Mouse (Mus musculus) lung, adult 2 months (tissue): ENCODE measurements around the gene Parp2. TPM values are rescaled to one million over a fixed set of nuclear protein-coding genes. Genes with fewer than 3 reads are reported as not detected.

ENCODE experiments used
- DNase-seq: peaks from one replicate; pipeline ENCODE4 v3.0.0; 2022
- H3K4me1 ChIP-seq: fragments of 200-500 bp; 2 replicates; pipeline ENCODE4 v1.6.1; 2011; ENCODE audit warnings: low read length; ENCODE audit not compliant: control insufficient read depth, insufficient read depth
- H3K4me3 ChIP-seq: fragments of 200-500 bp; replicated peaks from 2 replicates; pipeline ENCODE3; 2011; ENCODE audit warnings: low read depth, mild to moderate bottlenecking, control low read depth, low read length; ENCODE audit errors: extremely low read depth
- CTCF ChIP-seq: fragments of 200-500 bp; IDR thresholded peaks from 2 replicates; pipeline ENCODE4 v1.5.1; 2011; ENCODE audit warnings: mild to moderate bottlenecking, low read length, control low read depth; ENCODE audit not compliant: insufficient read depth
- POLR2A ChIP-seq: fragments of 200-500 bp; IDR thresholded peaks from 2 replicates; pipeline ENCODE4 v1.6.1; 2011; ENCODE audit warnings: low read depth, mild to moderate bottlenecking, control low read depth, low read length, borderline replicate concordance; ENCODE audit errors: extremely low read depth
- WGBS: fragments of 180-500 bp; shearing (Covaris S2); methylation state at CpG from one replicate; pipeline ENCODE4 v1.1.7; 2018; 5-methylcytosine and 5-hydroxymethylcytosine counted together
- polyA plus RNA-seq: library from polyadenylated mRNA; depleted of rRNA; stranded (reverse); fragments of >200 nt; gene quantifications from 2 replicates; pipeline ENCODE4 v1.2.3, GENCODE M21; 2012; rRNA removed

The Parp2 gene
- 9.6 and 17.4 TPM in 2 replicates for polyA plus RNA-seq

- no peaks in the 10 kb centered on the region; the same call in none of the 2 replicates for H3K4me1 ChIP-seq
- WGBS: under 1% methylated on average over 42 of the region's 42 CpGs
- H3K4me3 ChIP-seq: peak within 1 kb of the TSS; percentile 66
- no peak for TF ChIP-seq CTCF
- TF ChIP-seq POLR2A: peak; percentile 86
- DNase-seq: peak; percentile 98
These were observed at the start of gene Parp2, which contains the start of gene Ccnb1ip1 for GRCm38 (mm10) chr14:50807487-50808072. Parp2 (plus strand) TSS chr14:50807841. Ccnb1ip1 (minus strand) TSS chr14:50807732.

GRCm38 (mm10) chr14:50758416-50759085 is 49.1 kb upstream of the Parp2 start:
- Histone ChIP-seq H3K4me1 (no peaks in the 10 kb centered on the region), H3K4me3 (no peak overlapping the region)
- TF ChIP-seq CTCF (no peak), POLR2A (no peak)
- no peak for DNase-seq
- WGBS: 67% methylated on average over 5 of the region's 5 CpGs

- 94% methylated on average over 6 of the region's 6 CpGs for WGBS
These were observed 41.9 kb upstream of the Parp2 start for GRCm38 (mm10) chr14:50765736-50766135.

GRCm38 (mm10) chr14:50771342-50771741 is 36.3 kb upstream of the Parp2 start:
- Histone ChIP-seq H3K4me3 (no peak overlapping the region), H3K4me1 (no peaks in the 10 kb centered on the region)
- WGBS: 68% methylated on average over 2 of the region's 2 CpGs
- TF ChIP-seq POLR2A (no peak), CTCF (no peak)
- DNase-seq: no peak

More at GRCm38 (mm10) chr14:50765736-50766135, 41.9 kb upstream of the Parp2 start:
- Histone ChIP-seq H3K4me1 (no peaks in the 10 kb centered on the region), H3K4me3 (no peak overlapping the region)
- no peak for TF ChIP-seq POLR2A
- no peak for TF ChIP-seq CTCF
- DNase-seq: no peak

GRCm38 (mm10) chr14:50782166-50782565 is 25.5 kb upstream of the Parp2 start:
- no peak overlapping the region for H3K4me3 ChIP-seq
- no peaks in the 10 kb centered on the region for H3K4me1 ChIP-seq
- TF ChIP-seq POLR2A: no peak
- no peak for DNase-seq
- WGBS: 92% methylated on average over 3 of the region's 3 CpGs

- Histone ChIP-seq H3K4me1 (no peaks in the 10 kb centered on the region), H3K4me3 (peak overlapping the region; percentile 85)
- 13% methylated on average over 16 of the region's 16 CpGs for WGBS
- no peak for DNase-seq
- TF ChIP-seq POLR2A: no peak
These were observed 23.0 kb upstream of the Parp2 start for GRCm38 (mm10) chr14:50784391-50785250.

GRCm38 (mm10) chr14:50785251-50785637 is 22.4 kb upstream of the Parp2 start, which contains the start of gene Ttc5:
Ttc5 (minus strand) TSS chr14:50785519.
- DNase-seq: peak; percentile 88
- Histone ChIP-seq H3K4me3 (peak within 1 kb of the TSS; percentile 85), H3K4me1 (no peaks in the 10 kb centered on the region)
- under 1% methylated on average over 21 of the region's 21 CpGs for WGBS
- TF ChIP-seq POLR2A (peak; percentile 77; the same call in 1 of the 2 replicates), CTCF (peak; percentile 88)

- Histone ChIP-seq H3K4me1 (no peaks in the 10 kb centered on the region), H3K4me3 (no peak overlapping the region)
- DNase-seq: no peak
- TF ChIP-seq POLR2A (no peak), CTCF (no peak)
- 5% methylated on average over 2 of the region's 2 CpGs for WGBS
These were observed 19.5 kb upstream of the Parp2 start for GRCm38 (mm10) chr14:50788157-50788556.

GRCm38 (mm10) chr14:50795261-50795935 is 12.2 kb upstream of the Parp2 start:
- TF ChIP-seq POLR2A (no peak), CTCF (no peak)
- Histone ChIP-seq H3K4me1 (no peaks in the 10 kb centered on the region), H3K4me3 (no peak overlapping the region)
- DNase-seq: no peak
- 90% methylated on average over 24 of the region's 24 CpGs for WGBS
